Mouse (Mus musculus): Measurements from ENCODE around the gene Tbc1d17. TPM values are rescaled to one million over a fixed set of nuclear protein-coding genes. Genes with fewer than 3 reads are reported as not detected.
A peak's percentile ranks its signal among the peaks of the same experiment; 100 is the strongest.

The Tbc1d17 gene
- total and polyA plus RNA-seq, 2 experiments from 2014 or later, result 98.5 to 103 TPM

DNA sequence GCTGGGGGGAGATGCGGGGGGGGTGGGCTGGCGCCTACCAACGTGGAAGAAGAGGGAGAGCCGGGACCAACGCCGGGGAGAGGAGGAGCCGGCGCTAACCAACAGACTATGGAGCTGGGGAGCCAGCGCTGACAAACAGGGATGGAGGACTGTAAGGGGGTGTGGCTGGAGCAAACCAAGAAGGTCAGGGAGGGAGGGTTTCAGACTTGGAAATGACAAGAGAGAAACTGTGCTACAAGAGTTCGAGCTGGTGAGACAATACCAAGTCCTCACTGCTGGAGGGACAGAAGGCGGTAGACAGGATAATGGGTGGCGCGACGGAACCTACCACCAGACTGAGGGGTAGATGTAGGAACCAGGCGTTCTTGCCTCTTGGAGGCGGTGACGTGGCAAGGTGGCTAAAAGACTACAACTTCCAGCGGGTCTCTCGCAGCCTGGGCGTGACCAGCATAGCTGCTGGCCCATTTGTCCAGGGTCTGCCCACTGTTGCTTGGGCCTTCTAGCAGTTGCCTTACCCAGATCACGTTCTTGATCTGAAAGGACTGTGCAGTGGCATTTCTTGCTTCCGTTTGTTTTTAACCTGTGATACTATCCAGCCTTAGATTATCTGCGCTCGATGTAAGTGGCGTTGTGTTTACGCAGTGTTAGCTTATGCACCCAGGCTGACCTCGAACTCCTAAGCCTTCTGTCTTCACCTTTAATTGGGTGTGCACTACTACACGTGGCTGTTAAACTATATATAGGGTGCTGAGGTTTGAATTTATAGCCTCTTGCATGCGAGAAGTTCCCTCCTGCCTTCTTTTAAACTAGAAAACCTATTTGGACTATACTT, 21.0 kb upstream of the Tbc1d17 start, which contains the start of gene Ptov1:
Gene Ptov1, minus strand, starts transcription at position 92 of the 832 bp plus-strand sequence.
- Histone ChIP-seq H3K4me2 (ENCODE audit: low read depth, low read length) (peak within 1 kb of the TSS; percentile 63), H3K27me3 (ENCODE audit: insufficient read depth, low read length) (no peaks in the 10 kb centered on the region), H3K27ac (peak within 1 kb of the TSS; percentile 100), H3K4me3 (ENCODE audit: low read length) (peak within 1 kb of the TSS; percentile 99), H3K36me3 (ENCODE audit: insufficient read depth, low read length) (no peaks in the 10 kb centered on the region), H3K4me1 (ENCODE audit: insufficient read depth, low read length) (peaks cover 31% of the 10 kb centered on the region), H3K9ac (replicated peaks; ENCODE audit: low read length) (peak within 1 kb of the TSS; percentile 99), H3K9me3 (ENCODE audit: low read length) (no peaks in the 10 kb centered on the region)
- WGBS, result 8% methylated on average over 29 of the region's 29 CpGs
- DNase-seq (ENCODE audit: low spot score) (peak; percentile 98), ATAC-seq (peak; percentile 96)
- peak; percentile 35; the same call in 1 of the 2 replicates for TF ChIP-seq CTCF (IDR thresholded peaks at IDR 0.05; ENCODE audit: low read depth)

DNA sequence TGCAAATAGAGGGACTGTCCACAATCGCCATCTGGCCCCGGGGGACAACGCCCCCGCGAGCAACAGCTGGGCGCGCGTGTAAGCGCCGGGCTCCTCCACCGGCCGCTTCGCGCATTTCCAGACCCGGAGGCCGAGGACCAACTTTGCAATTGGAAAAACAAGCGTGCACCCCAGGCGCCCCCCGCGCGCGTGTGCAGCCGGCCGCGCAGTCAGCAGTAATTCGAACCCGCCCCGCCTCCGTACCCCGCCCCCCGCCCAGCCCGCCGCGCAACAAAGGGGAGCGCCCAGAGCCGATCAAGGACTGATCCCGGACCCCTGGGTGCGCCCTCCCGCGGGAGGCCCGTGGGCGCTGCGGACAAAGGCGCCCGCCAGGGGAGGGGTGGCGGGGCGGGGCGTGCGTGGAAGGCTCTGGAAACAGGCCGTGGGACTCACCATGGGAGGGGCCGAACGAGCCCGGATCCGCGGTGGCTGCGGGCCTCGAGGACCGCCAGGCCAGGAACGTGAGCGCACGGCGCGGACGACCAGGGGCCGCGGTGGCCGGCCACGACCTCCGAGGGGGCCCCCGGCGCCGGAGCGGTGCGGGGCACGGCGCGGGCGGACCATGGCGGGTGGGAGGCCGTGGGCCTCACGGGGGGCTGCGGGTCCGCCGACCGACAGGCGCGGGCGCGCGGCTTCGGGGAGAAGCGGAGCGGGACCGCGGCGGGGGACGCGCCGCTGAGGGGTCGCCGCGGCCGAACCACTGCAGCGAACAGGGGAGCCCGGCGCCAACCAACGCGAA, 20.2 kb upstream of the Tbc1d17 start:
- ATAC-seq (peak; percentile 5), DNase-seq (ENCODE audit: low spot score) (peak; percentile 75)
- under 1% methylated on average over 85 of the region's 108 CpGs for WGBS
- Histone ChIP-seq H3K4me1 (ENCODE audit: insufficient read depth, low read length) (peaks cover 31% of the 10 kb centered on the region), H3K4me3 (ENCODE audit: low read length) (peak overlapping the region; percentile 99), H3K27me3 (ENCODE audit: insufficient read depth, low read length) (no peaks in the 10 kb centered on the region), H3K27ac (peak overlapping the region; percentile 100), H3K4me2 (ENCODE audit: low read depth, low read length) (peak overlapping the region; percentile 63), H3K9ac (replicated peaks; ENCODE audit: low read length) (peak overlapping the region; percentile 99), H3K9me3 (ENCODE audit: low read length) (no peaks in the 10 kb centered on the region), H3K36me3 (ENCODE audit: insufficient read depth, low read length) (peaks cover 5% of the 10 kb centered on the region)
- TF ChIP-seq CTCF (IDR thresholded peaks at IDR 0.05; ENCODE audit: low read depth), result no peak

DNA sequence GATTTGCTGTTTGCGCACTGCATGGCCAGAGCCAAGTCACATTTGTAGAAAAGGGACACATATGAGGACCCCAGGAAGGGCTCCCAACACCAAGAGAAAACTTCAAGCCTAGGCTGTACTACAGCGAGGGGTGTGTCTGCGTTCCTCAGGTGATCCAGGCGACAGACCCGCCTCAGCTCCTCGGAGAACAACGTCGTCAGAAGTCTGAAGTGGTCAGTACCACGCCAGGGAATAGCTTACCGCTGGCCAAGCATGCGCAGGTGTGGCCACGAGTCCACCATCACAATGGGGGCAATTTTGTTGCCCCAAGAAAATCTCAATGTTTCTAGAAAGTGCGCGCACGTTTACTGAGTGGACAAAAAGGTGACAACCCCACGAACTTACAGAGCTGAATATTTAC, 19.6 kb upstream of the Tbc1d17 start:
- H3K4me3 ChIP-seq (ENCODE audit: low read length), result peak overlapping the region; percentile 99
- H3K4me1 ChIP-seq (ENCODE audit: insufficient read depth, low read length), result peaks cover 31% of the 10 kb centered on the region
- H3K9me3 ChIP-seq (ENCODE audit: low read length), result no peaks in the 10 kb centered on the region
- no peaks in the 10 kb centered on the region for H3K27me3 ChIP-seq (ENCODE audit: insufficient read depth, low read length)
- no peak overlapping the region for H3K27ac ChIP-seq
- ATAC-seq (no peak), DNase-seq (ENCODE audit: low spot score) (no peak)
- TF ChIP-seq CTCF (IDR thresholded peaks at IDR 0.05; ENCODE audit: low read depth), result no peak
- 4% methylated on average over 16 of the region's 16 CpGs for WGBS
- peak overlapping the region; percentile 99 for H3K9ac ChIP-seq (replicated peaks; ENCODE audit: low read length)
- peaks cover 12% of the 10 kb centered on the region for H3K36me3 ChIP-seq (ENCODE audit: insufficient read depth, low read length)
- H3K4me2 ChIP-seq (ENCODE audit: low read depth, low read length), result peak overlapping the region; percentile 63

DNA sequence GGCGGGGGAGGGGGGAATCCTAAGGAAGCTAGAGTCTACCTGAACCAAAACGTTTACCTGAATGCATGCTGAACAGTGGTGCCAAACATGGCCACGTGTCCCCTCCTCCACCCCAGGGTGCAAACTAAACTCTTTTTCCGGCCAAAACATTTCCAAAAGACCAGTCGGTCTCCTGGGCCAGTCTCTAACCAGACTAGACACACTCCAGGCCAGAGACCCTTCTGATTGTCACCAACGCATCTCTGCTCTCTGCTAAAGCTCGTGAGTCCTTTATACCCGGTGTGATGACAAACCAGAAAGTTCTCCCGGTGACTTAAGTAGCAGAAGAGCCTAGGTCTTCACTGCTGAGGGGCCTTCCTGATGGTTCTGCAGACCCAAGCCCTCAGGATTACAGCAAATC, 18.9 kb upstream of the Tbc1d17 start:
- DNase-seq (ENCODE audit: low spot score), result no peak
- no peak overlapping the region for H3K27ac ChIP-seq
- no peaks in the 10 kb centered on the region for H3K27me3 ChIP-seq (ENCODE audit: insufficient read depth, low read length)
- WGBS, result 28% methylated on average over 9 of the region's 9 CpGs
- peak overlapping the region; percentile 63 for H3K4me2 ChIP-seq (ENCODE audit: low read depth, low read length)
- peak overlapping the region; percentile 99 for H3K4me3 ChIP-seq (ENCODE audit: low read length)
- no peaks in the 10 kb centered on the region for H3K9me3 ChIP-seq (ENCODE audit: low read length)
- no peak for ATAC-seq
- H3K36me3 ChIP-seq (ENCODE audit: insufficient read depth, low read length), result peaks cover 18% of the 10 kb centered on the region
- no peak for TF ChIP-seq CTCF (IDR thresholded peaks at IDR 0.05; ENCODE audit: low read depth)
- H3K4me1 ChIP-seq (ENCODE audit: insufficient read depth, low read length), result peaks cover 31% of the 10 kb centered on the region
- peak overlapping the region; percentile 99; the same call in 1 of the 2 replicates for H3K9ac ChIP-seq (replicated peaks; ENCODE audit: low read length)

DNA sequence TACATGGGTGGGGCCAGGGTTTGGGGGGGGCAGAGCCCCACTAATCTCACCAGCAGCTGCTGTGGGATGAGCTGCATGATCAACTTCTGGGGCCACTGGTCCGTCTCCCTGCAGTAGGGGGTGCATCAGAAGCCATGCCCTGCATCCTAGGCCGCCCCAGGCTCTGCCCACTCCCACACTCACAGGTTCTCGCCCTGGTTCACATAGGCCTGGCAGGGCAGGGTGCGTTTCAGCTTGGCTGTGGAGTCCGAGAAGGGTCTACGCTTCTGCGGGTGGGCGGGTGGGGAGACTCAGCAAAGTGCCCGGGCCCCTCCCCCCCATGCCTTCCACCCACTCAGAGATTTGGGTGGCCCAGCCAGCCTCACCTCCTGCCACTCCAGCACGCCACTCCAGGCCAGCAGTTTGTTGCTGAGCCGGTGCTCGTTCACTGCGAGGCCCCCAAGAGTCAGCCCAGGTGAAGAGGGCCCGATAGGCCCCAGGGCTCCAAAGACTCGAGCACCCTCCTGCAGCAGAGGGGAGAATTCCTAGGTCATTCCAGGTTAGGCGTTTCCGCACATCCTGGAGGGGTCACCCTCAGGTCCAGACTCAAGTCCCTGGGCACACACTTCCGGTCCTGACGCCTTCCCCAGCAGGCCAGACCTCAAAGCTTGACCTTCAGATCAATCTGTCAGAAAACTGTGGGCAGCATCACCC, 18.3 kb upstream of the Tbc1d17 start:
- Histone ChIP-seq H3K27me3 (ENCODE audit: insufficient read depth, low read length) (no peaks in the 10 kb centered on the region), H3K4me1 (ENCODE audit: insufficient read depth, low read length) (peaks cover 31% of the 10 kb centered on the region), H3K4me2 (ENCODE audit: low read depth, low read length) (peak overlapping the region; percentile 63), H3K9ac (replicated peaks; ENCODE audit: low read length) (peak overlapping the region; percentile 17; the same call in 1 of the 2 replicates), H3K36me3 (ENCODE audit: insufficient read depth, low read length) (peaks cover 25% of the 10 kb centered on the region), H3K27ac (peak overlapping the region; percentile 70; the same call in 1 of the 2 replicates), H3K4me3 (ENCODE audit: low read length) (peak overlapping the region; percentile 99), H3K9me3 (ENCODE audit: low read length) (no peaks in the 10 kb centered on the region)
- TF ChIP-seq CTCF (IDR thresholded peaks at IDR 0.05; ENCODE audit: low read depth), result no peak
- DNase-seq (ENCODE audit: low spot score), result no peak
- WGBS, result 55% methylated on average over 19 of the region's 19 CpGs
- ATAC-seq, result no peak

Measured in hindbrain, postnatal 0 days (tissue).